Mouse (Mus musculus) MEL (cell line): ENCODE measurements around the gene E330021D16Rik. TPM values are rescaled to one million over a fixed set of nuclear protein-coding genes. Genes with fewer than 3 reads are reported as not detected.

Experiments used
- DNase-seq: peaks from one replicate; pipeline ENCODE4 v3.0.0; 2011; ENCODE audit warnings: low read depth, low spot score
- H3K27ac ChIP-seq: 2 replicates; pipeline ENCODE4 v1.5.1; 2012; ENCODE audit warnings: low read depth, mild to moderate bottlenecking, control low read depth, low read length, moderate library complexity; ENCODE audit not compliant: control insufficient read depth
- H3K27me3 ChIP-seq, 2 experiments: fragments of 150-350 bp in 1 of 2; sonication (generic) in 1 of 2; 2 replicates each; pipeline ENCODE4 v1.6.1; 2012; ENCODE audit warnings: low read length in 2 of 2, mild to moderate bottlenecking in 2 of 2, improper control_type of control experiment in 1 of 2, moderate library complexity in 1 of 2; ENCODE audit not compliant: insufficient read depth in 2 of 2, control insufficient read depth in 1 of 2
- H3K36me3 ChIP-seq, 2 experiments: 2 replicates each; pipeline ENCODE4 v1.6.1; 2012 to 2014; ENCODE audit warnings: low read length in 2 of 2, improper control_type of control experiment in 1 of 2, inconsistent platforms in 1 of 2, mild to moderate bottlenecking in 1 of 2; ENCODE audit not compliant: insufficient read depth in 2 of 2, control insufficient read depth in 1 of 2
- H3K4me1 ChIP-seq, 2 experiments: fragments of 150-350 bp in 1 of 2; sonication (generic) in 1 of 2; 2 replicates each; pipeline ENCODE4 v1.6.1; 2012; ENCODE audit warnings: low read length in 2 of 2, improper control_type of control experiment in 1 of 2, mild to moderate bottlenecking in 1 of 2; ENCODE audit not compliant: insufficient read depth in 2 of 2, control insufficient read depth in 1 of 2
- H3K4me3 ChIP-seq, 2 experiments: fragments of 150-350 bp in 1 of 2; sonication (generic) in 1 of 2; 2 replicates each; pipeline ENCODE4 v1.5.1; 2012; ENCODE audit warnings: low read depth in 2 of 2, low read length in 2 of 2, mild to moderate bottlenecking in 2 of 2, moderate library complexity in 2 of 2, control low read depth in 1 of 2, improper control_type of control experiment in 1 of 2; ENCODE audit not compliant: control insufficient read depth in 1 of 2, insufficient read depth in 1 of 2
- H3K79me2 ChIP-seq: 2 replicates; pipeline ENCODE4 v1.6.1; 2012; ENCODE audit warnings: mild to moderate bottlenecking, low read length, moderate library complexity; ENCODE audit not compliant: control insufficient read depth, poor library complexity, insufficient read depth
- H3K9ac ChIP-seq: 2 replicates; pipeline ENCODE4 v1.6.1; 2012; ENCODE audit warnings: low read depth, mild to moderate bottlenecking, control low read depth, low read length, moderate library complexity; ENCODE audit not compliant: control insufficient read depth, poor library complexity, severe bottlenecking
- H3K9me3 ChIP-seq: fragments of 150-350 bp; sonication (generic); replicated peaks from 2 replicates; pipeline ENCODE4 v1.6.1; 2012; ENCODE audit warnings: mild to moderate bottlenecking, low read length, improper control_type of control experiment, moderate library complexity; ENCODE audit not compliant: insufficient read depth
- BHLHE40 ChIP-seq: IDR thresholded peaks from 2 replicates; pipeline ENCODE4 v1.6.1; 2012; ENCODE audit warnings: low read depth, mild to moderate bottlenecking, inconsistent platforms, low read length, improper control_type of control experiment, borderline replicate concordance
- CHD1 ChIP-seq: IDR thresholded peaks from 2 replicates; pipeline ENCODE4 v1.6.1; 2012; ENCODE audit warnings: low read depth, mild to moderate bottlenecking, inconsistent platforms, low read length, improper control_type of control experiment
- E2F4 ChIP-seq: IDR thresholded peaks from 2 replicates; pipeline ENCODE4 v1.6.1; 2011; ENCODE audit warnings: low read depth, low read length, improper control_type of control experiment, borderline replicate concordance
- ELF1 ChIP-seq: IDR thresholded peaks from 2 replicates; pipeline ENCODE4 v1.6.1; 2014; ENCODE audit warnings: low read depth, mild to moderate bottlenecking, inconsistent platforms, low read length, improper control_type of control experiment, moderate library complexity
- GABPA ChIP-seq: IDR thresholded peaks from 2 replicates; pipeline ENCODE4 v1.6.1; 2012; ENCODE audit warnings: low read depth, mild to moderate bottlenecking, inconsistent platforms, low read length, improper control_type of control experiment, moderate library complexity
- GATA1 ChIP-seq: IDR thresholded peaks from 2 replicates; pipeline ENCODE4 v1.6.1; 2011; ENCODE audit warnings: low read depth, low read length, improper control_type of control experiment
- JUND ChIP-seq: IDR thresholded peaks from 2 replicates; pipeline ENCODE4 v1.6.1; 2011; ENCODE audit warnings: low read depth, mild to moderate bottlenecking, improper control_type of control experiment, low read length
- KAT2A ChIP-seq: conservative IDR thresholded peaks from 2 replicates; pipeline ENCODE4 v1.6.1; 2012; ENCODE audit warnings: low read depth, low read length, improper control_type of control experiment, inconsistent platforms
- MAFK ChIP-seq: IDR thresholded peaks from 2 replicates; pipeline ENCODE4 v1.6.1; 2011; ENCODE audit warnings: low read depth, mild to moderate bottlenecking, low read length, improper control_type of control experiment, borderline replicate concordance
- MAX ChIP-seq: IDR thresholded peaks from 2 replicates; pipeline ENCODE4 v1.6.1; 2011; ENCODE audit warnings: low read length, improper control_type of control experiment
- MAZ ChIP-seq: IDR thresholded peaks from 2 replicates; pipeline ENCODE4 v1.6.1; 2012; ENCODE audit warnings: low read depth, mild to moderate bottlenecking, inconsistent platforms, low read length, improper control_type of control experiment
- MEF2A ChIP-seq: IDR thresholded peaks from 2 replicates; pipeline ENCODE4 v1.6.1; 2014; ENCODE audit warnings: low read depth, mild to moderate bottlenecking, inconsistent platforms, low read length, improper control_type of control experiment; ENCODE audit not compliant: poor library complexity, insufficient replicate concordance, severe bottlenecking; ENCODE audit errors: extremely low read depth
- MXI1 ChIP-seq: IDR thresholded peaks from 2 replicates; pipeline ENCODE4 v1.6.1; 2011; ENCODE audit warnings: mild to moderate bottlenecking, low read depth, low read length, improper control_type of control experiment
- MYB ChIP-seq: IDR thresholded peaks from 2 replicates; pipeline ENCODE4 v1.6.1; 2011; ENCODE audit warnings: mild to moderate bottlenecking, low read depth, low read length, improper control_type of control experiment
- MYC ChIP-seq: IDR thresholded peaks from 2 replicates; pipeline ENCODE4 v1.6.1; 2011; ENCODE audit warnings: low read depth, mild to moderate bottlenecking, low read length, improper control_type of control experiment, moderate library complexity
- NELFE ChIP-seq: IDR thresholded peaks from 2 replicates; pipeline ENCODE4 v1.6.1; 2011; ENCODE audit warnings: low read depth, low read length, improper control_type of control experiment
- NRF1 ChIP-seq: IDR thresholded peaks from 2 replicates; pipeline ENCODE4 v1.6.1; 2014; ENCODE audit warnings: low read depth, mild to moderate bottlenecking, inconsistent platforms, low read length, improper control_type of control experiment, moderate library complexity; ENCODE audit not compliant: poor library complexity, insufficient read depth, severe bottlenecking
- POLR2A ChIP-seq, 2 experiments: IDR thresholded peaks; 2 replicates each; pipeline ENCODE4 v1.6.1; 2011 to 2012; ENCODE audit warnings: low read length in 2 of 2, mild to moderate bottlenecking in 2 of 2, control low read depth in 1 of 2, improper control_type of control experiment in 1 of 2, low read depth in 1 of 2, moderate library complexity in 1 of 2; ENCODE audit not compliant: control insufficient read depth in 1 of 2, insufficient read depth in 1 of 2, poor library complexity in 1 of 2
- POLR2AphosphoS2 ChIP-seq: IDR thresholded peaks from 2 replicates; pipeline ENCODE4 v1.6.1; 2011; ENCODE audit warnings: low read length, improper control_type of control experiment
- POLR2AphosphoS5 ChIP-seq: IDR thresholded peaks from 2 replicates; pipeline ENCODE4 v1.6.1; 2012; ENCODE audit warnings: low read depth, borderline replicate concordance, mild to moderate bottlenecking, inconsistent platforms, low read length, moderate library complexity, mixed read lengths
- RAD21 ChIP-seq: IDR thresholded peaks from 2 replicates; pipeline ENCODE4 v1.6.1; 2011; ENCODE audit warnings: mild to moderate bottlenecking, low read depth, low read length, improper control_type of control experiment
- RCOR1 ChIP-seq: IDR thresholded peaks from 2 replicates; pipeline ENCODE4 v1.6.1; 2012; ENCODE audit warnings: low read depth, mild to moderate bottlenecking, inconsistent platforms, low read length, improper control_type of control experiment
- SMC3 ChIP-seq: IDR thresholded peaks from 2 replicates; pipeline ENCODE4 v1.6.1; 2011; ENCODE audit warnings: low read depth, low read length, improper control_type of control experiment
- TBP ChIP-seq: IDR thresholded peaks from 2 replicates; pipeline ENCODE4 v1.8.0; 2011; ENCODE audit warnings: low read depth, low read length, improper control_type of control experiment
- TCF12 ChIP-seq: IDR thresholded peaks from 2 replicates; pipeline ENCODE4 v1.6.1; 2014; ENCODE audit warnings: low read depth, mild to moderate bottlenecking, inconsistent platforms, low read length, improper control_type of control experiment, moderate library complexity
- USF2 ChIP-seq, 2 experiments: IDR thresholded peaks; 2 replicates each; pipeline ENCODE4 v1.6.1; 2011 to 2012; ENCODE audit warnings: improper control_type of control experiment in 2 of 2, low read length in 2 of 2, borderline replicate concordance in 1 of 2, inconsistent platforms in 1 of 2, low read depth in 1 of 2, mild to moderate bottlenecking in 1 of 2; ENCODE audit not compliant: insufficient read depth in 1 of 2
- ZC3H11A ChIP-seq: IDR thresholded peaks from 2 replicates; pipeline ENCODE4 v1.6.1; 2012; ENCODE audit warnings: low read depth, mild to moderate bottlenecking, inconsistent platforms, low read length, improper control_type of control experiment
- ZKSCAN1 ChIP-seq: IDR thresholded peaks from 2 replicates; pipeline ENCODE4 v1.6.1; 2012; ENCODE audit warnings: low read depth, mild to moderate bottlenecking, inconsistent platforms, low read length, improper control_type of control experiment, moderate library complexity
- ZNF384 ChIP-seq: IDR thresholded peaks from 2 replicates; pipeline ENCODE4 v1.6.1; 2012; ENCODE audit warnings: low read depth, mild to moderate bottlenecking, inconsistent platforms, low read length, improper control_type of control experiment
- polyA plus RNA-seq, 2 experiments: library from polyadenylated mRNA; stranded (reverse) in 1 of 2; unstranded in 1 of 2; fragments of >175 nt in 1 of 2; fragments of >200 nt in 1 of 2; gene quantifications; 2 replicates each; pipeline versions ENCODE4 v1.2.1 to v1.2.4; 2012; ENCODE audit warnings: low replicate concordance in 2 of 2, low read depth in 1 of 2; ENCODE audit not compliant: insufficient read length in 2 of 2, insufficient read depth in 1 of 2, missing spikeins in 1 of 2
- total RNA-seq: library from RNA; depleted of rRNA; stranded (reverse); fragments of 300-350 nt; gene quantifications from 2 replicates; pipeline ENCODE4 v1.2.3, GENCODE M21; 2012

The E330021D16Rik gene
- total and polyA plus RNA-seq, 3 experiments = not detected

GRCm38 (mm10) chr6:136413856-136414362, 1.5 kb downstream of the E330021D16Rik start:
- DNase-seq = no peak
- no peaks in the 10 kb centered on the region for H3K9me3 ChIP-seq
- H3K4me3 ChIP-seq = no peak overlapping the region

GRCm38 (mm10) chr6:136407608-136408192, 7.7 kb downstream of the E330021D16Rik start:
- H3K27me3 ChIP-seq = no peaks in the 10 kb centered on the region
- H3K9ac ChIP-seq = no peak overlapping the region
- H3K36me3 ChIP-seq = no peaks in the 10 kb centered on the region
- DNase-seq = no peak
- H3K4me1 ChIP-seq = no peaks in the 10 kb centered on the region
- TF ChIP-seq GABPA = no peak
- no peak for TF ChIP-seq RCOR1
- no peak for TF ChIP-seq NELFE
- no peak for TF ChIP-seq MAZ
- no peak for TF ChIP-seq TCF12
- TF ChIP-seq E2F4 = no peak
- TF ChIP-seq MYC = no peak
- TF ChIP-seq JUND = no peak
- no peak for TF ChIP-seq POLR2A (IDR thresholded peaks at IDR 0.05; ENCODE audit: control insufficient read depth in 1 of 2, insufficient read depth in 1 of 2, low read depth in 1 of 2, low read length in 2 of 2, poor library complexity in 1 of 2)
- no peak for TF ChIP-seq MXI1
- TF ChIP-seq MYB = no peak
- no peak for TF ChIP-seq MAFK
- no peak for TF ChIP-seq SMC3
- TF ChIP-seq CHD1 = no peak
- TF ChIP-seq ELF1 = no peak
- no peak for TF ChIP-seq ZC3H11A
- no peak for TF ChIP-seq POLR2AphosphoS2
- no peak for TF ChIP-seq KAT2A
- no peak for TF ChIP-seq BHLHE40
- TF ChIP-seq GATA1 = no peak
- H3K79me2 ChIP-seq = no peaks in the 10 kb centered on the region
- H3K9me3 ChIP-seq = no peaks in the 10 kb centered on the region
- no peak overlapping the region for H3K4me3 ChIP-seq
- H3K27ac ChIP-seq = no peak overlapping the region

More at GRCm38 (mm10) chr6:136413856-136414362, 1.5 kb downstream of the E330021D16Rik start:
- Histone ChIP-seq H3K9ac (no peak overlapping the region), H3K27me3 (no peaks in the 10 kb centered on the region), H3K27ac (no peak overlapping the region), H3K36me3 (no peaks in the 10 kb centered on the region), H3K79me2 (no peaks in the 10 kb centered on the region), H3K4me1 (no peaks in the 10 kb centered on the region; a peak in 1 of 4 replicates)
- TF ChIP-seq ZNF384 (no peak), NRF1 (no peak), USF2 (IDR thresholded peaks at IDR 0.05; ENCODE audit: borderline replicate concordance in 1 of 2, insufficient read depth in 1 of 2, low read depth in 1 of 2, low read length in 2 of 2) (no peak), MAX (no peak), MEF2A (no peak), JUND (no peak), E2F4 (no peak), ELF1 (no peak), MYC (no peak), POLR2AphosphoS5 (no peak), TBP (no peak), KAT2A (no peak), ZKSCAN1 (no peak), RCOR1 (no peak), TCF12 (no peak), MXI1 (no peak), GABPA (no peak), RAD21 (no peak), POLR2AphosphoS2 (no peak), SMC3 (no peak)
